Mouse (Mus musculus) midbrain, postnatal 0 days (tissue): Measurements from ENCODE around the gene Sulf2. TPM values are rescaled to one million over a fixed set of nuclear protein-coding genes. Genes with fewer than 3 reads are reported as not detected.

Experiments
- ATAC-seq: fragments of 200-750 bp; cut with Nextera tagmentation; 2 replicates; pipeline ENCODE4 v1.8.0; 2017; ENCODE audit warnings: moderate number of reproducible peaks, mild to moderate bottlenecking, moderate TSS enrichment, moderate library complexity; ENCODE audit not compliant: low FRiP score
- DNase-seq: peaks from one replicate; pipeline ENCODE4 v3.0.0-alpha.2; 2015; ENCODE audit warnings: low spot score
- H3K27ac ChIP-seq: fragments of 300-500 bp; sonication (generic); 2 replicates; pipeline ENCODE4 v1.5.1; 2014; ENCODE audit warnings: low read depth, mild to moderate bottlenecking, low read length, mixed read lengths
- H3K27me3 ChIP-seq: fragments of 300-500 bp; sonication (generic); 2 replicates; pipeline ENCODE4 v1.6.1; 2014; ENCODE audit warnings: low read length, control low read depth, mixed read lengths; ENCODE audit not compliant: insufficient read depth
- H3K36me3 ChIP-seq: fragments of 300-500 bp; sonication (generic); 2 replicates; pipeline ENCODE4 v1.6.1; 2014; ENCODE audit warnings: low read length, control low read depth, mixed read lengths; ENCODE audit not compliant: insufficient read depth
- H3K4me1 ChIP-seq: fragments of 300-500 bp; sonication (generic); 2 replicates; pipeline ENCODE4 v1.6.1; 2014; ENCODE audit warnings: mild to moderate bottlenecking, control low read depth, antibody characterized with exemption, low read length, mixed read lengths; ENCODE audit not compliant: insufficient read depth
- H3K4me2 ChIP-seq: fragments of 300-500 bp; sonication (generic); 2 replicates; pipeline ENCODE4 v1.6.1; 2014; ENCODE audit warnings: low read depth, mild to moderate bottlenecking, low read length, mixed read lengths; ENCODE audit not compliant: poor library complexity, severe bottlenecking
- H3K4me3 ChIP-seq: fragments of 300-500 bp; sonication (generic); 2 replicates; pipeline ENCODE4 v1.5.1; 2014; ENCODE audit warnings: low read depth, mild to moderate bottlenecking, low read length, moderate library complexity
- H3K9ac ChIP-seq: fragments of 300-500 bp; sonication (generic); replicated peaks from 2 replicates; pipeline ENCODE4 v1.6.1; 2014; ENCODE audit warnings: mild to moderate bottlenecking, low read length, moderate library complexity, mixed read lengths; ENCODE audit not compliant: poor library complexity, severe bottlenecking
- H3K9me3 ChIP-seq: fragments of 300-500 bp; sonication (generic); 2 replicates; pipeline ENCODE4 v1.6.1; 2016; ENCODE audit warnings: low read length, control low read depth
- CTCF ChIP-seq: IDR thresholded peaks from 2 replicates; pipeline ENCODE4 v1.5.1; 2016; ENCODE audit warnings: antibody characterized with exemption, mild to moderate bottlenecking
- WGBS: fragments of 180-500 bp; shearing (Covaris S2); extraction: QIAGEN DNeasy Blood & Tissue Kit; methylation state at CpG from one replicate; pipeline ENCODE4 v1.1.7; 2014; 5-methylcytosine and 5-hydroxymethylcytosine counted together
- polyA plus RNA-seq: library from polyadenylated mRNA; unstranded; fragments of >200 nt; fragmentation: Nextera tagmentation; extraction: Ambion mirVana; gene quantifications from 2 replicates; pipeline ENCODE4 v1.2.1, GENCODE M21; 2015
- total RNA-seq: library from RNA; depleted of rRNA; stranded (reverse); fragments of >200 nt; gene quantifications from 2 replicates; pipeline ENCODE4 v1.2.3, GENCODE M21; 2014; rRNA removed

Sulf2 gene
- total RNA-seq (127 and 131 TPM in 2 replicates), polyA plus RNA-seq (95.8 and 99.6 TPM in 2 replicates)

GRCm38 (mm10) chr2:166155454-166155815 lies at the start of gene Sulf2:
Sulf2 (minus strand) TSS chr2:166155663.
- peak within 1 kb of the TSS; percentile 95 for H3K4me2 ChIP-seq
- H3K4me3 ChIP-seq = peak within 1 kb of the TSS; percentile 74
- peak; percentile 57; the same call in 1 of the 2 replicates for ATAC-seq
- peak within 1 kb of the TSS; percentile 87 for H3K27ac ChIP-seq
- H3K9ac ChIP-seq = peak within 1 kb of the TSS; percentile 90
- under 1% methylated on average over 23 of the region's 23 CpGs for WGBS
- H3K9me3 ChIP-seq = no peaks in the 10 kb centered on the region
- no peaks in the 10 kb centered on the region; the same call in 1 of the 2 replicates for H3K27me3 ChIP-seq
- no peaks in the 10 kb centered on the region for H3K36me3 ChIP-seq
- H3K4me1 ChIP-seq = peaks cover 18% of the 10 kb centered on the region
- TF ChIP-seq CTCF = peak; percentile 86
- DNase-seq = peak; percentile 88

DNA sequence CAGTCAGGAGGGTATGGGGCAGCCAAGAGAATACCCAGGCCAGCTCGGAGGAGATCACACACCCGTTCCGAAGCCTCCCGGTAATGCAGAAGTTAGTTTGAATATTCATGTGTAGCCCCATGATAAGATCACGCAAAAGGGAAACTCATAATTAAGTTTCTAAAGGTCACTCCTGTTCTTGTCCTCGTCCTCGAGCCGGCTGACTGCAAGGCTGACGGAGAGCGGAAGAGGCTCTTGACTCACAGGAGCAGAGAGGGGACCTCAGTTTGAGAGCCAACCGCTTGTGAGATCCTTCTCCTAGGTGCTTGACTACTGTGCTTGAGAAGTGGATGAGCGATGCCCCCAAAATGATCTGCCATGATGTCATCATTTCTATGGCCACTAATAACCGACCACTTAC lies 48.7 kb upstream of the Sulf2 start:
- no peak for ATAC-seq
- Histone ChIP-seq H3K4me1 (no peaks in the 10 kb centered on the region), H3K9me3 (no peaks in the 10 kb centered on the region), H3K4me3 (no peak overlapping the region), H3K27me3 (no peaks in the 10 kb centered on the region), H3K36me3 (no peaks in the 10 kb centered on the region), H3K9ac (no peak overlapping the region), H3K27ac (no peak overlapping the region), H3K4me2 (no peak overlapping the region)
- no peak for TF ChIP-seq CTCF
- DNase-seq = no peak
- WGBS = 87% methylated on average over 13 of the region's 13 CpGs

- 69% methylated on average over 12 of the region's 12 CpGs for WGBS
- H3K27ac ChIP-seq = no peak overlapping the region
- H3K27me3 ChIP-seq = no peaks in the 10 kb centered on the region
- no peak overlapping the region for H3K4me3 ChIP-seq
- H3K4me2 ChIP-seq = no peak overlapping the region
- DNase-seq = no peak
- no peaks in the 10 kb centered on the region for H3K36me3 ChIP-seq
- no peak overlapping the region for H3K9ac ChIP-seq
- no peaks in the 10 kb centered on the region for H3K9me3 ChIP-seq
- H3K4me1 ChIP-seq = no peaks in the 10 kb centered on the region
- ATAC-seq = no peak
- no peak for TF ChIP-seq CTCF
Measured at GRCm38 (mm10) chr2:166203647-166204046, 48.2 kb upstream of the Sulf2 start.

DNA sequence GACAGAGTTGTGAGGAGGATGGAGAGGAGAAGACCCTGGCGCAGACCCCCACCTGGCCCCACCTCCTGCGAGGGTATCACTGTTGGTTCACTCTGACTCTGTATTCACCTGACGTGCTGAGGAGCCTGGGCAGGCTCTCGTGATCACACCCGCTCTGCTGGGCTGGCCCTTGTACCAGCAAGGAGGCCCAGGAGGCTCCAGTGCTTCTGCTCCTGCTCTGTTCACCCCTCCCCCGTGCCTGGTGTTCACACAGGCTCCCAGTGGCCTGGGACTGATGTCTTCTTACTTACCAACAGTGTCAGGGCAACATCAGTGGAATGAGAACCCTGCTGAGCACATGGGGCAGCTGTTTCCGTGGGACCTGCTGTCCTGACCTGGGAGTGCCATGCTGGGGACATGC lies 42.5 kb upstream of the Sulf2 start:
- H3K4me1 ChIP-seq = no peaks in the 10 kb centered on the region
- H3K27me3 ChIP-seq = no peaks in the 10 kb centered on the region
- WGBS = 48% methylated on average over 7 of the region's 7 CpGs
- no peak overlapping the region for H3K4me2 ChIP-seq
- H3K4me3 ChIP-seq = no peak overlapping the region
- DNase-seq (no peak), ATAC-seq (no peak)
- no peak for TF ChIP-seq CTCF
- no peak overlapping the region for H3K27ac ChIP-seq
- no peak overlapping the region for H3K9ac ChIP-seq
- H3K36me3 ChIP-seq = no peaks in the 10 kb centered on the region
- no peaks in the 10 kb centered on the region for H3K9me3 ChIP-seq

- Histone ChIP-seq H3K27me3 (no peaks in the 10 kb centered on the region), H3K4me2 (no peak overlapping the region), H3K36me3 (no peaks in the 10 kb centered on the region), H3K4me1 (no peaks in the 10 kb centered on the region), H3K9me3 (no peaks in the 10 kb centered on the region), H3K9ac (no peak overlapping the region), H3K4me3 (no peak overlapping the region), H3K27ac (no peak overlapping the region)
- no peak for TF ChIP-seq CTCF
- 65% methylated on average over 6 of the region's 6 CpGs for WGBS
- DNase-seq (no peak), ATAC-seq (no peak)
Measured at GRCm38 (mm10) chr2:166197064-166197463, 41.6 kb upstream of the Sulf2 start.

DNA sequence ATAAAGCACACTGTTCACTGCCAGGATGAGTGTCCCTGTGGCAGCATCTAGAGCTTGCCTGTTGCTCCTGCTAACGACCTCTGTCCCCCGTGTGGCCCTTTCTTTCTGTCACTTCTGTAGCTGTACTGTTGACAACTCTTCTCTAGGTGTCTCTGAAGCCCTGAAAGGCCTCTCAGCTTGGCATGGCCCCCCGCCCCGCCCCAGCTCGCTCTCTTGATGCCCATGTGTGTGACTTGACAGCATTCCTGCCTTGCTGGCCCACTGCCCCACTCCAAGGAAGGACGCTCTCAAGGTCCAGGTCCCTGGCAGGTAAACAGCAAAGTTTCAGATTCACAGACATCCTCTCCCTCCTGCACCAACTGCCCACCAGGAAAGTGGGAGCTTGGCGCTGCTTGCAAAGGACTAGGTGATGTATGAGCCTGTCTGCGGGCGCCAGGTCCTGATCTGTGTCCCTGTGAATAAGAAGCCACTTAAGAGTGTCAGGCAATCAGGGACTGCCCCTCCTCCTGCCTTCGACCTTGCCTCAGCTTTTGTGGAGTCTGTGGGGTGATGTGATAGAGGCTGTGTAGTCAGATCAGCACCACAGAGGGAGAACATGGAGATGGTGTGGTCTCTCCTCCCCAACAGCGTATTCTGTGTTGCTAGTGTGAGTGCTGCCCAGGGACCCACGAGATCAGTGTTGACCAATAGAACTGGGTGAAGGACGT lies 40.8 kb upstream of the Sulf2 start:
- no peaks in the 10 kb centered on the region for H3K4me1 ChIP-seq
- H3K9me3 ChIP-seq = no peaks in the 10 kb centered on the region
- H3K4me3 ChIP-seq = no peak overlapping the region
- no peak for DNase-seq
- H3K27me3 ChIP-seq = no peaks in the 10 kb centered on the region
- TF ChIP-seq CTCF = no peak
- ATAC-seq = no peak
- no peak overlapping the region for H3K9ac ChIP-seq
- no peak overlapping the region for H3K4me2 ChIP-seq
- H3K27ac ChIP-seq = no peak overlapping the region
- no peaks in the 10 kb centered on the region for H3K36me3 ChIP-seq
- WGBS = 84% methylated on average over 13 of the region's 13 CpGs
